Mouse (Mus musculus): ENCODE data around the gene Tmod4.

DNA sequence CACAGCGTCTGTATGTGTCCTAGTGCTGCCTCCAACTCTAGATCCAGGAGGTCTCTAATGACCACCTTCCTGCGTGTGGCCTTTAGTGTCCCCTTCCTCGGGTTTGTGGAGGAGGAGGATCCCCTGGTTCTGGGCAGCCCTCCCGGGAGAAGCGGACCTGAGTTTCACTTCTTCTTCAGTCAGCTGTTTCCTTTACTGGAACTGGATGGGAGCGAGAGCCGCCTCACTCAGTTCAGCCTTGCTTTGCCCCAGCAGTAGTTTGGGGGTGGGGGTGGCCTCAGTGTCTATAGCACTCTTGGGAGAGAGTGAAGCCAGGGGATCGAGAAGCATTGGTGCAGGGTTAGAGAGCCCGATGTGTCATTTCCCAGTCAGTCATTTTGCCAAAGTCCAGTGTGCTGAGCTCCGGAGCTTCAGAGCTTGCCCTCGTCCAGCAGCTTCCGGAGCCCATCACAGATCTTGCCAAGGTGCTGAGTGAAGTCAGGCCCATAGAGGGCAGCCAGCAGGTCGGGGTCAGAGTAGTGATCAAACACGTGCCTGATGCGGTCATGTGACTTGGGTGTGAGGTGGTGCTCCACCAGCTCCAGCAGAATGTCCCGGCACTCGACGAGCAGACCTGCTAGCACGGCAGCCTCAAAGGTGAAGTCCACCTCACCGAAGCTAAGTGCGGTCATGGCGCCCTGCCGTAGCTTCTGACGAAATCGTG lies 15.5 kb downstream of the Tmod4 start:
- TF ChIP-seq CTCF (IDR thresholded peaks at IDR 0.05; ENCODE audit: extremely low read depth, insufficient read depth, low read length) = no peak
- no peak for TF ChIP-seq POLR2A (IDR thresholded peaks at IDR 0.05; ENCODE audit: extremely low read depth, insufficient read depth, low read length)
